Mouse (Mus musculus) thymus, postnatal 4 days (tissue): Measurements from ENCODE around the gene Gm45234.

Source experiments
- DNase-seq: peaks from one replicate; pipeline ENCODE4 v3.0.0; 2021

The Gm45234 gene

DNA sequence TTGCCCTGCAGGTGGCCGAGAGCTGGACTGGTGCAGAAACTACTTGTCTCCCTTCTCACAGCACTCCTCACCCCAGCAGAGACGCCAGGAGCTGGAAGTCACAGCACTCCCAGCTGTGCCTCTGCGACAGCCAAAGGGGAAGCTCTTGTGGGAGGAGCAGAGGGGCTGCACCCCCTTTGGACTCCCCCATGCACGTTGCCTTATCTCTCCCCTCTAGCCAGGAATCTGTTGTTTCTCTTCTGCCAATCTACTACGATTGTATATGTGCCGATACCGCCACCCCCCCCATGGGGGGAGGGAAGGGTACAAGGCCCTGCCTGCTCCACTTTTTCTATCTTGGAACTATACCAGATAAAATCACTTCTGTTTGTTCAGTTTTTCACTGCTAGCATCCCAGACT, 52.0 kb downstream of the Gm45234 start:
- DNase-seq: no peak

DNA sequence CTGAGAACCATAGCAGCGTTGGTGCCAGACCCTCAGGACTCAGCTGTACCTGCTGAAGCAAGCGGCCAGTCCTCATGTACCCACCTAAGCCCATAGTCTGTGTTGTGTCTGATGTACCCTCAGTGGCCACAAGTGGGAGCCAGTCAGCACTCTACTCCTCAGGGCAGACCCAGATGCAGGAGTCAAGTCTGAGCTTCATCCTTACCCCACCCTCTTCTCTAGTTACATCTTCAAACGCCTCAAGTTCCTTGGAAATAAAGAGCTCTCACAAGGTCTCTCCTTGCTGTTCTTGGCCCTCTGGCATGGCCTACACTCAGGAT, 53.1 kb downstream of the Gm45234 start:
- peak; percentile 89 for DNase-seq

DNA sequence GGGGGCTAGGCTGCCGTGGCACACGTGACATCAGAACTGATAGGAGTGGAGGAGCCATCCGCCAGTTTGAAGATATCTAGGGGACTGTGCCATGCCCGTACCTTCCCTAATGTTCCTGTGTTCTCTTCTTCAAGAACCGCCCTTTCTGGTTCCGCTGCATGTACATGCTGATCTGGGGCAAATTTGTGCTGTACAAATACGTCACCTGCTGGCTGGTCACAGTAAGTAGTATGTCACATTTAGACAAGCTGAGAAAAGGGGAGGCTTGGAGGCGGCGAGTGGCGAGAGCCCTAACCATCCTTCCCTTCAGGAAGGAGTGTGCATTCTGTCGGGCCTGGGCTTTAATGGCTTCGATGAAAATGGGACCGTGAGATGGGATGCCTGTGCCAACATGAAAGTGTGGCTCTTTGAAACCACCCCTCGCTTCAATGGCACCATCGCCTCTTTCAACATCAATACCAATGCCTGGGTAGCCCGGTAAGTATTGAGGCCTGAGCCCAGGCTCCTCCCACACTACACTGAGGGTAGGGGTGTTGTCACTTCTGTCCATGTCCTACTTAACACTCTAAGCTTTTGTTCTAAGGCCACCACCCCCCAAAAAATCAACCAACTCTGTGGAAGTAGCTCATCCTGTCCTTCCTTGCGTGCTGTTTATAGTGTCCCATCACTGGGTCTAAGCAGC, 53.6 kb downstream of the Gm45234 start:
- DNase-seq: no peak

DNA sequence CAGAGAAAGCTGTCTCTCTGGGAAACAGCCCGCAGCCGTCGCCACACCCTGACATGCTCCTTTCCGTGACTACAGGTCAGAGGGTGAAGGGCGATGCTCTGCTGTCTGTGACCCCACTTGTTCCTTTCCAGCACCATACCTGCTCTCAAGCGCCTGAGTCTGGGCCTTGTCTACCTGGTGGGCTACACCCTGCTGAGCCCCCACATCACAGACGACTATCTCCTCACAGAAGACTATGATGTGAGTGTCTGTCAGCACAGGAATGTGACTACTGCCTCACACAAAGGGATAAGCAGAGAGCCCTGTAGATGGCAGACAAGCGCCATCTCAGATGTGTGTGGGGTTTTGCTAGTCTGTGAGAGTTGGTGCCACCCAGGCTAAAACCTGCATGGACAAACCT, 54.5 kb downstream of the Gm45234 start:
- peak; percentile 70 for DNase-seq

DNA sequence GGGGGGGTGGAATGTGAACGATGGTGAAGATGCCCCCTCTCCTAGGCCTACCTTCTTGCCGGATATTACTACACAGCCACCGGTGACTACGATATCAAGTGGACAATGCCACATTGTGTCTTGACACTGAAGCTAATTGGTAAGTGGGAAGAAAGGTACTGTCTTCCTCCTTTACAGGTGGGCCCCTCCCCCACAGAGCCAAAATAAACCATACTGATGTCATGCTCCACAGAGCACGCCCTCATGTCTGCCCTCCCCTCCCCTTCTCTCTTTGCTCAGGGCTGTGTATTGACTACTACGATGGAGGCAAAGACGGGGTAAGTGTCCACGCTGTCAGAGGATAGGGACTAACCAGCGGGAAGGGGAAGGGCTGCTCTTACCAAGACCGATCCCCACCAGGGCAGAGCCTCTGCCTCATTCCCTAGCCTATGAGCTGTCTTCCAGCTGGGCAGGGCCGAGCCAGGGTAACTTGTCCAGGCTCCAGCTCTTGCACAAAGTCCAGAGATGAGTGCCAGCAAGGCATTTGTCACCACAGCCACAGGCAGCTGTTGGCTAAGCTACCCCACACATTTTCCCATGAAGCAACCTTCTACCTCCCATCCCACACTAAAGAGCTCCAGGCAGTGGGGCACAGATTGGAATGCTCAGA, 55.7 kb downstream of the Gm45234 start:
- no peak for DNase-seq

DNA sequence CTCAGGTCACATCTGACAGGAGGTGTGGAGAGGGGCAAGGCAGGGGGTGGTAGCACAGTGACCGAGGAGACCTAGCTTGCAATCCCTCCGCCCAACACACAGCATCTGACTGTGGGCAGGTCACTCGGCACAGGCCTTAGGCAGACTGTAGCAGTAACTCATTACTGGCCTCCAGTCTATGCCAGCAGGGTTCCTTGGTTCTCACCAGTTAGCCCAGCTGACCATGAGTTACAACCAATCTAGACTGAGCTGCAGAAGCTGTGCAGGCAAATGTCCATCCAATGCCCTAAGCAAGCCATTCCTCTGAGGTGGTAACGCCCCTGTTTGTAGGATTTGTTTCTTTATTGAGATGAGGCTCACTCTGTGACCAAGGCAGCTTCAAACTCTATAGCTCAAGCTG, 56.5 kb downstream of the Gm45234 start:
- no peak for DNase-seq

DNA sequence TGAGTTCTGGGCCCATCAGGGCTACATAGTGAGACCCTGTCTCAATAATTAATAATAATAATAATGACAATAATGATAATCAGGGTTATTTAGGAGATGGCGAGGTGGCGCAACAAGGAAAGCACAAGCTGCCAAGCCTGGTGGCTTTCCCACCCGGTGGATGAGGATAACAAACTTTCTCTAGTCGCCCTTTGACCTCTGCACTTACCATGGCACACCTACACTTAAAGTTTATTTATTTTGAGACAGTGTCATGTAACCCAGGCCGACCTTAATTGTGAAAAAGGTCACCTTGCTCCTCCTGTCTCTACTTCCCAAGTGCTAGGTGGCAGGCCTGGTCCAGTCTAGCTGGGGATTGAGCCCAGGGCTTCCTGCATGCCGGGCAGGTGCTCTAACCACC, 57.1 kb downstream of the Gm45234 start:
- DNase-seq: no peak

DNA sequence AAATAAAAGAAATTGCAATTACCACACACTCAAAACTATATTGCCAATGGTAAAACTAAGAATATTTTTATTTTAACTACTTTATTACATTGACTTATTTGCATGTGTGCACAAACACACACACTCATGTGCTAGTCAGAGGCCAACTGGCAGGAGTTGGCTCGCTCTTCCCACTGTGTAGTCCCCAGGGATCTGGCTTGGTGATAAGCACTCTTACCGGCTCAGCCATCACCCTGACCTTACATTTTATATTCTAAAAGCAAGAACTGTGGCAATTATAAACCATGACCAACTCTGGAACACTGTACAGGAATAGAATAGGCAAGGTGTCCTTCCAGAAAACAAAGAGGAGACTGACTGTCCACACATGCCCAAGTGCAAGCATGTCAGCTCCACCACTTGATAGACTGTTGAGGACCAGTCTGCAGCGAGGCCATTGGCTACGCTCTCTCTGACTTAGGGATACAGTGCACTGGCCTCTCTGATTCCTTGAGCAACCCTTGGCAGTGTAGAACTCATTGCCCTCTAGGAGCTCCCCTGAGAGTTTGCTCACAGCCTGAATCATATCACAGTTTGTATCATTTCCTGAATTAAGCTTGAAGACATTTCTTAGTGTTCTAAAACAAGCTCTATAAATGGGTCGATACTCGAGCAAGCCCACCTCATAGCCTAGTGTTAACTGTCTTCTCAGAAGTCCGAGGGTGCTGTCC, 59.2 kb downstream of the Gm45234 start:
- no peak for DNase-seq

DNA sequence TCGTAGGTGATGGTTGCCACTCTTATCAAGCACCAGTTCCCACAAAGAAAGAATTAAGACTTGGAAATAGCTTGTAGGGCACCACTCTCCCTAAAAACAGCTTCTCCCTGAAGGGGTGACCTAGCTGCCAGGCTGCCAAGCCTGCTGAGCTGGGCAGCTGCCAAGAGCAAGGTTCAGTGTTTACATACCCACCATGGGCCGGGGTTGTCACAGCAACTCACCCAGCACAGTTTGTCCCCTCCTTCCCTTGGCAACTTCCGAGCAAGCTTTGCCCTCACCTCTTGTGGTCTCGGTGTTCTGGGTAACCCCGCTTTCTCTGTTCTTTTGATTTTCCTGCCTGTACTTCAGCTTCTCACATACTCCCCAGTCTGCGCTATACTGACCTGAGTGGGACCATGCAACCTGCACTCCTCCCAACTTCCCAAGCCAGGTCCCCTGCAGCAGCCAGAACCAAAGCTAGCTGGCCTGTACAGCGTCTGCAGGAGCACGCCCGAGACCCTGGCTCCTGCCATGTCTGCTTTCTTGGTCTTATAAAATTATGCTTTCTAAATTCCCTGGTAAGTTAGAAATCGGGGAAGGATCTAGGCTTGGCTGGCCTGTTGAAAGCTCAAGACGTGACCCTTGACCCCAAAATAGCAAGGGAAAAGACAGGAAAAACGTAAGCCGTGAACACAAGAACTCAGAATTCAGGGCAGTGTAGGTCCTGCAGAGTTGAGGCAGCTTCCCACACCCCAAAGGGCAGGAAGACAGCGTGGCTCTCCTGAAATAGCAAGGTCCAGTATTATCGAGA, 61.5 kb downstream of the Gm45234 start:
- DNase-seq: peak; percentile 36

DNA sequence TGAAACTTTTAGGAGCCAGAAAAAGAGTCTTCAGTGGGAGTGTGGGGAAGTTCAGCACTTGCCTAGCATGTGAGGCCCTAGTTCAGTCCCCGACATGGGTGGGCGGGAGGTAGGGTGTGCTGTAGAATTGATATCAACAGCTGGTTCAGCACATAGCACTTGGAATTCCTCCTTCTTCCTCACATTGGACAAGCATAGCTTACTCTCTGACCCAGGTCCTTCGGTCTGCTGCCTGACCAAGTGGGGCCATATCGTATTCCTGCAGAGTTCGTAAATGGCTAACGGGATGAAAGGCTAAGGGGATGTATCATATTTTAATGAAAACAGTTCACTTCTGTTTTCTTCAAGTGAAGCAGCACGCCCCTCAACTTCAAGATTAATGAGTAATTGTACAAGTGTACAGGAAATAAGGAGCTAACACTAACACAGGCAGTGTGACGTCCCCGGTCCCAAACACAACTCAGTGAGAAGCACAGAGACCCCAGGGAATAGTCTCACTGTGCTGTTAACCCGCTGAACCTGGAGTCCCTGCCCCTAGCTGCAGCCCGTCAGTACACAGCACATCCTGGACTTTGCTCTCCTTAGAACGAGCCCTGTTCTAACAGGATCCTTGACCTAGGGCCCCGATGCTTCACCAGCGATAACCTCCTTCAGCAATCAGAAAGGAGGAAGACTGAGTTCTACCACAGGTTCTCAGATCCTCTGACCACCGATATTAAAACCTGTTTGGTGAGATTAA, 62.4 kb downstream of the Gm45234 start:
- no peak for DNase-seq

DNA sequence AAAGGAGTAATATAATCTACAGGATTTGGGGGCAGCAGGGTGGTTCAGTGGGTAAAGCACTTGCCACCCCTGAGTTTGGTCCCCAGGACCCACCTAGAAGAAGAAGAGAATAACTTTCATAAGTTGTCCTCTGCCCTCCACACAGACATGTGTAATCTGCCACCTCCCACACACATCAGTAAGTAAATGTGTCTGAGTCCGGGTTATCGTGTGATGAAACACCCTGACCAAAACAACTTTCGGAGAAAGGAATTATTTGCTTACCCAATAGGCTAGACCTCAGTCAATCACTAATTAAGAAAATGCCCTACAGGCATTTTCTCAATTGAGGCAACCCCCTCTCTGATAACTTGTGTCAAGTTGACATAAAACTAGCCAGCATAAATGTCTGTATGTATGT, 65.3 kb downstream of the Gm45234 start:
- DNase-seq: no peak
